Mouse (Mus musculus) embryo, embryonic 10.5 days (tissue): ENCODE results near the gene Rsph6a.

ENCODE experiments used
- DNase-seq: peaks from one replicate; pipeline ENCODE4 v3.0.0-alpha.2; 2015; ENCODE audit warnings: low spot score

The Rsph6a gene

GRCm38 (mm10) chr7:19054047-19054776 is at the start of gene Rsph6a:
TSS of gene Rsph6a (plus strand) at chr7:19054690.
- DNase-seq = peak; percentile 82

GRCm38 (mm10) chr7:19005417-19006121 is 48.9 kb upstream of the Rsph6a start:
- DNase-seq = no peak

DNA sequence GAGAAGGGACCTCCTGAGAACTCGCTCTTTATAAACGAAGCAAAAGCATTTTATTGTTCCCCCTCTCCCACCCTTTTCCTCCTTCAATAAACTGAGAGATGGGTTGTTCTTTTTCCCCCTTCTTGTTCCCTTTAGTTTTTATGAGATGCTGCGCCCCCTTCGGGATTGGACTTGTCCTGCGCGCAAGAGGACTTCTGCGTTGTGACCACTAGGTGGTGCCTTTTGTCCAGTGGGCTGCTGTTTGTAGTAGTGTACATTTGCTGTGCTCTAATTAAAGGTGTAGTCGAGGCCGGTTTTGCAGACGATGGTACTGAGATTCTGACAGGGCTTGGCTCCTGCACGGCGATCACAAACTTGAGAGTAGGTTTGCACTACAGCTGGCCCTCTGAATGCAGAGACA is 48.0 kb upstream of the Rsph6a start:
- DNase-seq = peak; percentile 94

- DNase-seq = no peak
These were observed 47.2 kb upstream of the Rsph6a start for GRCm38 (mm10) chr7:19007026-19007977.

DNA sequence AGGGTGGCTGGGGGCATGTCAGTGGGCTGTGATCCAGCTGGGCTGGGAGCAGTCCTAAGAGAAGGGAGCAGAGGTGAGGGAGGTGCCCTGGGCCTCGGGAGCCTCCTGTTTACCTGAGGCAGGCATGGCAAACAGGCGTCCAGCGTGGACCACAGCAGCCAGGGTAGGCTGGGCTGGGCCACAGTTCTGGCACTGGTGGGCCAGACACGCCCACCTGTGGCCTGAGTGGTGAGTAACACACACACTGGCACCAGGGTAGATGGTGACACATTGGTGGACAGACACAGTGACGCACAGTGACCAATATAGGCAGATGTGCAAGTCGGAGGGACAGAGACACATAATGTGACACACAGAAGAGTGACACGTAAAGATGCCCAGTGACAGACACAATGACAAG is 43.9 kb upstream of the Rsph6a start:
- no peak for DNase-seq

DNA sequence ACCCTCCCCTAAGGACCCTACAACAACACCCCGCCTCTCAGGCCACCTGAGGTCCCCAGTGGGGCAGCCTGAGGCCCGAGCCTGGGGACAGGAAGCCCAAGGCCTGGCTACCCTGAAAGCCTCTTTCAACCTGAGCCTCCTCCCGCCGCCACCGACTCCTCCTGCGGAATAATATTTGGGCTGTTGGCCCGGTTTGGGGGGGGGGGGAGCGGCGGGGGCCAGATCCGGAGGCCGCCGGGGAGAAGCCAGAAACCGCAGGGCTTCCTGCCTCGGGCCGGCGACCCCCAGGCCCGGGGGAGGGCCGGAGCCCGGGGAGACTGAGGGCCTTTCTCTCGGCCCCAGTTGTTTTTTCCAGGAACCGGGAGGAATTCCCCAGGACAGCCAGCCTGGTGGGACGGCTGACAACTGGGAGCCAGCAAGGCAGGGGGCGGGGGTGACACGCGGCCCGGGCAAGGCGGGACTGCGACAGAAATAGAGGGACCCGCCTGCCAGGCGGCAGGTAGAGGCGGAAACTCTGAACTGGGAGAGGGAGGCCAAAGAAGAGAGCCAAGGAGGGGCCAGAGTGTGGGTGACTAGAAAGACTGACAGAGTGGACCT is 42.4 kb upstream of the Rsph6a start:
- no peak for DNase-seq

DNA sequence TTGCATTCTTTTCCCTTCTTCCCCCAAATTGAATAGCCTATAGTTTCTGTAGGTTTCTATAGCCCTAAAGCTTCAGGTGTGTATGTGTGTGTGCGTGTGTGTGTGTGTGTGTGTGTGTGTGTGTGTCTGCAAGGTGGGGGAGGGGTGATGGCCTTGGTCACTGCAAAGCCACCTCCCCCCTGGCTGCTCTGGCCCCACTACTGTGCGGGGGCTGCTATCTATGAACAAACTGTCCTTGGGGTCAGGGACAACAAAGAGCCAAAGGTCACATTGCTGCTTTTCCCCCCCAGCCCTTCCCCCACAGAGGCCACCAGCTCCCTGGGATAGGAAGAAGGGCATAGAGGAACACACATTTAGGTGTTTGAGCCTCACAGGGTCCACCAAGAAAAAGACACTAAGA is 41.6 kb upstream of the Rsph6a start:
- DNase-seq = no peak

DNA sequence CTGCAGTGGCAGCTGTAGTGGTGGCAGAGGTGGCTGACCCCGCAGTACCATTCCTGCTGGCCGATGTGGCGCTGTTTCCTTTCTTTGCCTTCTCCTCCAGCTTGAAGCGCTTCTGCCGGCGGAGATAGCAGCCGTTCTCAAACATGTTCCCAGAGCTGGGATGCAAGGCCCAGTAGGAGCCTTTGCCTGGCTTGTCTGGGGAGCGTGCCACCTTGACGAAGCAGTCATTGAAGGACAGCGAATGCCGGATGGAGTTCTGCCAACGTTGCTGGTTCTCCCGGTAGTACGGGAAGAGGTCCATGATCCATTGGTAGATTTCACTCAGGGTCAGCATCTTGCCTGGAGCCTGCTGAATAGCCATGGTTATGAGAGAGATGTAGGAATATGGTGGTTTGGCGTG is 40.0 kb upstream of the Rsph6a start:
- no peak for DNase-seq

- DNase-seq = no peak
These were observed 38.4 kb upstream of the Rsph6a start for GRCm38 (mm10) chr7:19016042-19016441.

GRCm38 (mm10) chr7:19017909-19018308 is 36.6 kb upstream of the Rsph6a start:
- DNase-seq = no peak

- no peak for DNase-seq
These were observed 33.4 kb upstream of the Rsph6a start for GRCm38 (mm10) chr7:19021048-19021447.

DNA sequence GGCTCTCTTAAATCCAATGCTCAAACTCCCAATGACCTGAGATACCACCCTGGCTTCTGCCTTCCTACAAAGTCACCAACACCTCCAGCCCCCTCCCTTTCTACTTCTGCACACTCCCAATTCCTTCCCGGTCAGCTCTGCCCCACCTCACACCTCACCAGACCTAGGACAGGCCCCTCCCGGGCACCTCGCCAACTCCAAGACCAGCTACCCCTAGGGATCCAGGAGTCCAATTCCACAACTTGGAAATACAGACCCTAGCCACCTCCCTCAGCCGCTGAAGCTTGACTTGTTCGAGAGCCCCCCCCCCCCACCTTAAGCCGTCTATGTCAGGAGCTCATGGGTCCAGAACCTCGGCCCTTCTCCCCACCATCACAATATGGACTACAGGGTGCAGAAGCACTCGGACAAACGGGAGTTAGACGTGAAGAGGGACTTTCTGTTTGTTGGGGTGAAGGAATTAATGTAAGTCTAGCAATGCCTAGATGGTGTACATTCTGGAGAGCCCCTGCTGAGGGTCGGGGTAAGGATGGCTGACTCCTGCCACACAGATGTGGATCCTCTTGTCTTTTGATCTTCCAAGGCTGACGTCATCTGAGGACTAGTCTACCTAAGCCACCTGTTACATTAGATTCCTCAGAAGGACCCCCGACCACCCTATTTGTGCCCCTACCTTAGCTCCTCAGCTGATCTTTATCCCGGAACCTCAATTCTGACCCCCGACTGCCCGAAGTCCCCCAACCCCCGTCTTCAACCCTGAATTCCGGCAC is 32.1 kb upstream of the Rsph6a start:
- DNase-seq = no peak

GRCm38 (mm10) chr7:19023357-19023814 is 31.1 kb upstream of the Rsph6a start, which contains the start of gene Foxa3:
TSS of gene Foxa3 (minus strand) at chr7:19023538.
- no peak for DNase-seq

GRCm38 (mm10) chr7:19024096-19024506 is 30.4 kb upstream of the Rsph6a start, which contains the start of gene Sympk:
TSS of gene Sympk (plus strand) at chr7:19024377.
- peak; percentile 97 for DNase-seq

- peak; percentile 63 for DNase-seq
These were observed 29.8 kb upstream of the Rsph6a start for GRCm38 (mm10) chr7:19024581-19025255.

- DNase-seq = no peak
These were observed 26.4 kb upstream of the Rsph6a start for GRCm38 (mm10) chr7:19028067-19028466.

DNA sequence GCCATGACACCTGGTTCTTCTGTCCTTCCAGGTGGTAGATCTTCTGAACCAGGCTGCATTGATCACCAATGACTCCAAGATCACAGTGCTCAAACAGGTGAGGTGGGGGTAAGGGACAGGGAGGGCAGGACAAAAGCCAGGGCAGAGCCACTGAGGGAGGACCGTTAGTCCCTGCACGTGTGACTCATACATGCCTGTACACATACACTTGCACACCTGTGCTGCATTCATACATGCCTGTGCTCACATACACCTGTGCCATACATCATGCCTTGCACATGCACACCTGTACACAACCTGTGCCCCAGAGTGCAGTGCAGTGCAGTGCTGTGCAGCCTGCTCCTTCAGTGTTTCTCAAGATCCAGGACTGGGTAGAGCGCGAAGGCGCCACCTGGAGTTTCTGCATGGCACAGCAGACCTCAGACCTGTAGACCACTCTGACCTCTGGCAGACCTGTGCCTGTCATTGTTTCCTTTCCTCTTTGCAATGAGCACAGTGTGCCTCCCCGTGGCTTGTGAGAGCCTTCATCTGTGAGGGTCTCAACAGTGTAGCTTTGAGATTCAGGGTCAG is 25.3 kb upstream of the Rsph6a start:
- peak; percentile 83 for DNase-seq

DNA sequence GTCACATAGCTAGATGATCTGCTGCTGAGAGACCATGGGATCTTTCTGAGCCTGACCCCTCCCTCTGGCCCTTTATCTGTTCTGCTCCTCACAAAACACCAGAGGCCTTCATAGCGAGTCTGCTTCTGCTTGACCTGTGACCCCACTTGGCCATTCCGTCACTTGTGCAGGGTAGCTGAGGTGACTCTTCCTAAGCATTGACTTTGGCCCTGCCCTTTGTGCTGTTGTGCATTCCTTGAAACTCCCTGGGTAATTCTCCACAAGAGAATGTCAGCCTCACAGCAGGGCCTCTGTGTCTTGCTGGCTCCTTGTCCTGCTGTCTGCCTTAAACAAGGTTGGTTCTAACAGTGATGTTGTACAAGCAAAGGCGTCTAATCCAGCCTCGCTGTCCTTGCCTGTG is 22.8 kb upstream of the Rsph6a start:
- DNase-seq = no peak

- DNase-seq = no peak
These were observed 9.9 kb upstream of the Rsph6a start for GRCm38 (mm10) chr7:19044616-19045015.
